Mouse (Mus musculus): ENCODE data around the gene Olfr339. TPM values are rescaled to one million over a fixed set of nuclear protein-coding genes. Genes with fewer than 3 reads are reported as not detected.
"Not testable (repeated sequence)": the region's sequence is repeated elsewhere in the genome, so short reads cannot be mapped to it uniquely, and the experiment has no call there.

The Olfr339 gene
- total RNA-seq (2015) (not detected in 2 replicates), total RNA-seq (2017) (not detected in 2 replicates)

DNA sequence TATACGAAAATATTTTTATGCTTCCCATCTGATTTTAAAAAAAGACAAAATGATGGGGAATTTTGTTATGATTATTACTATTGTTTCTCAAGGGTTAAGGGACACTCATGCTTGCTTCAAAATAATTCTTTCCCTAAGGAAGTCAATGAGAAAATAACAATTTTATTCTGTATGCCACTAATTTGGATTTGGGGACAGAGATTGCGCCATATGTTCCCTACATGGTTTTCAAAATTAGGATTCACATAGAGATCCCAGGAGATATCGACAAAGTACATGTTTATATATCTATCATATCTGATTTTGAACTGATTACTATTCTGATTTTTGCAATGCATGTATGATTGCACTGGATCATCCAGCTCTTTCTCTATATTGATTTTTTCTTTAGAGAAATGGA is at the start of gene Olfr339:
Gene Olfr339, plus strand, starts transcription at position 301 of the 400 bp plus-strand sequence.
- ATAC-seq (ENCODE audit: poor library complexity, severe bottlenecking), result no peak

DNA sequence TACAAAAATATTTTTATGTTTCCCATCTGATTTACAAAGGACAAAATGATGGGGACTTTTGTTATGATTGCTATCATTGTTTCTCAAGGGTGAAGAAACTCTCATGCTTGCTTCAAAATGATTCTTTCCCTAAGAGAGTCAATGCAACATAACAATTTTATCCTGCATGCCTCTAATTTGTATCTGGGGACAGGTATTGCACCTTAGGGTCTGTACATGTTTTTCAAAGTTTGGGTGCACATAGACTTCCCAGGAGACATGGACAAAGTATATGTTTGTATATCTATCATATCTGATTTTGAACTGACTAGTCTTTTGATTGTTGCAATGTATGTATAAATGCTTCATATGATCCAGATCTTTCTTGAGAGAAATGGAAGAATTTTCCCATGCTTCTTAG is 45.5 kb upstream of the Olfr339 start, which contains the start of gene Olfr338:
Gene Olfr338, plus strand, starts transcription at position 301 of the 400 bp plus-strand sequence.
- no peak for ATAC-seq (ENCODE audit: poor library complexity, severe bottlenecking)

DNA sequence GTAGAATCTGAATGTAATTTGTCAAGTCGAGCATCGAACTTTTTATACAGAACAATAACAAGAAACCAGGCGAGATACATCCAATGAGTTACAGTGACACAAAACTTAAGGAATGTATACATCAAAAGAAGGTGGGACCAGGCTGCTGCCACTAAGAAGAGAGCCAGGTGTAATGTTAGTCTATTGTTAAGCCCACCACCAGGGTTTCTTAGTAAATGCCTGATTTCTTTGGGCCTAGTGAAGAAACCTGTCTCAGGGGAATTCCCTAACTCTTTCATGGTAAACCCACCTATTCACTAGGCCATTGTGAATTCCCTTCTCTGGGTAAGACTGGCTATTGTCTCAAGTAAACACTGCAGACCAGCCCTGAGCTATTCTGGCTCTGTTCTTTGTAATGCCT is 3.6 kb upstream of the Olfr339 start:
- not testable (repeated sequence) for ATAC-seq (ENCODE audit: poor library complexity, severe bottlenecking)

DNA sequence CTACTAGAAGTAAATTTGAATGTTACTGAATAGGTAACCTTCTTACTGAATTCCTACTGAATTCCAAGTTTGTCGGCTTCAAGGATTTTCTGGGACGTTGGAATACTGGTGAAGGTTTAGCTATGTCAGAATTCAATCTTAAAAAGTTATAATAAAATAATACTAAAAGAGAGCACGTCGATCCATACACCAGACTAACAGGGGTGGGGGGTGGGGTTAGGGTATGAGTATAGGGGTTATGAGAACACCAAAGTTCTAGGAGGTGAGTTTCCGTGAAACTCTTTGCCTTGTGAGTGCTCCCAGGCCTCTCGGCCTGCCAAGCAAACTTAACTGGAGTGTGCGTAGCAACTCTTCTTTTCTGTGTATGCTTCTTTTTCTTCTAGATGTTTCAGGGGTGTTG is 3.2 kb upstream of the Olfr339 start:
- ATAC-seq (ENCODE audit: poor library complexity, severe bottlenecking), result not testable (repeated sequence)

DNA sequence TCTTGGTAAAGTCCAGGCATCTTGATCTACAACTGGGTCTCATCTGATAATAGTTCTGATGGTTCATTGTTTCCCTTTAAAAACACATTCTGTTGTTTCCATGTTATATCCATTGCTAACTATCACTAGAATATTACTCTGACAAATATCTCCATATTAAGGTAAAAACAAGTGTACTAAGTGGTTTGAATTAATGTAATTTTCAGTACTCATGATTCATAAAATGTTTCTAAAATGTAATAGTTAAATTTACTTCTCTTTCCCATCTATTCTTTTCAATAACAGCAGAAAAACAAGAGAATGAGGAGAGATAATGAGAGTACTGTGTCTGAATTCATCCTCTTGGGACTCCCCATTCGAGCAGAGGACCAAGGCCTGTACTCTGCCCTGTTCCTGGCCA is 33.5 kb downstream of the Olfr339 start, which contains the start of gene Olfr340:
Gene Olfr340, plus strand, starts transcription at position 301 of the 400 bp plus-strand sequence.
- ATAC-seq (ENCODE audit: poor library complexity, severe bottlenecking), result no peak

DNA sequence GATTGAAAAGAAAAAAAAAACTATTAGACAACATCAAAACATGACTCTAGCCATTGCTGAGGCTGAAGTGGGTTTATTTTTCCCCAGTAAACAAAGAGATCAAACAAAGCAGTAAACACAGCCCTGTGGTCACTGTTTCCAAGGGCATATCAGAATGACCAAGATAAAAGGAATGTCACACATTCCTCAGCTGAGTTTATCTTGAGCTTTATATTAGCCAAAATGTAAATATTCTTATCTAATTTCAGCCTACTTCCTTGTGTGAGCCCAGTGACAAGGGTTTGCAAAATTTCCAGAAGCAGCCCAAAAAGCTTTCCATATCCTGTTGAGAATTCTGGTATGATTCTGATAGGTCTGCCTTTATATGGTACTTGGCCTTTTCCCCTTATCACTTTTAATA is 54.9 kb downstream of the Olfr339 start:
- no peak for ATAC-seq (ENCODE audit: poor library complexity, severe bottlenecking)

Other genes starting within 250 kb of the Olfr339 start
- gene Ptgs1, start 188.5 kb upstream of the Olfr339 start, total RNA-seq (2015), result 20.2 and 21.3 TPM in 2 replicates
- gene Ptgs1, start 188.5 kb upstream of the Olfr339 start, total RNA-seq (2017), result 18.9 and 32.4 TPM in 2 replicates
- gene Olfr338, start 45.4 kb upstream of the Olfr339 start, total RNA-seq (2015), result not detected in 2 replicates
- not detected in 2 replicates for gene Olfr338, start 45.4 kb upstream of the Olfr339 start, total RNA-seq (2017)
- gene Olfr340, start 33.6 kb downstream of the Olfr339 start, total RNA-seq (2015), result not detected in 2 replicates
- gene Olfr340, start 33.6 kb downstream of the Olfr339 start, total RNA-seq (2017), result not detected in 2 replicates
- gene Olfr341, start 63.5 kb downstream of the Olfr339 start, total RNA-seq (2015), result not detected in 2 replicates
- gene Olfr341, start 63.5 kb downstream of the Olfr339 start, total RNA-seq (2017), result not detected in 2 replicates
- gene Olfr342, start 106.1 kb downstream of the Olfr339 start, total RNA-seq (2015), result not detected in 2 replicates
- gene Olfr342, start 106.1 kb downstream of the Olfr339 start, total RNA-seq (2017), result not detected in 2 replicates
- not detected in 2 replicates for gene Olfr344, start 147.7 kb downstream of the Olfr339 start, total RNA-seq (2015)
- gene Olfr344, start 147.7 kb downstream of the Olfr339 start, total RNA-seq (2017), result not detected in 2 replicates
- gene Olfr345, start 221.1 kb downstream of the Olfr339 start, total RNA-seq (2015), result not detected in 2 replicates
- gene Olfr345, start 221.1 kb downstream of the Olfr339 start, total RNA-seq (2017), result not detected in 2 replicates

Data from megakaryocyte, adult 5-6 weeks (primary cell).